Mouse (Mus musculus) kidney, adult 8-10 months (tissue): ENCODE results near the gene Ntm.

Experiments used
- DNase-seq, 2 experiments: peaks; one replicate each; pipeline ENCODE4 v3.0.0; 2022

Gene Ntm

GRCm38 (mm10) chr9:29451232-29451631 is 511.7 kb downstream of the Ntm start:
- no peak for DNase-seq

- DNase-seq = no peak
These were observed 518.9 kb downstream of the Ntm start for GRCm38 (mm10) chr9:29444001-29444400.

DNA sequence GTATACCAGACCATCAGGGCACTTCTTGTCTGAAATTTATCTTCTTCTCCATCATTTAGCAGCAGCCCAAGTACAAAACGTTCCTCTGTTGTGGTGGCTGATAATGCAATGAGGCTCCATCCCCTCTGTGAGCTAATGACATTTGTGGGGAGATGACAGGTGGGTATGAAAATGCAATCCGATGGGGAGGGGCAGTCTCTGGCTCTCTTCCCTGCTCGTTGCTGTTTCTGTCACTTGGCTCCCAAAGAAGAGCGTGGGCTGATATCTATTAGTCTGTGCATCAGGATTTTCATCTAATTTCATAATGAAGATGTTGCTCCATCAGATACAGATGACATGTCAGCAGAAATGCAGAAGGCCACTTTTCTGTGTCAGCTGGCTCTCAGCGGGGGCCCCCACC is 523.5 kb downstream of the Ntm start:
- DNase-seq = no peak

DNA sequence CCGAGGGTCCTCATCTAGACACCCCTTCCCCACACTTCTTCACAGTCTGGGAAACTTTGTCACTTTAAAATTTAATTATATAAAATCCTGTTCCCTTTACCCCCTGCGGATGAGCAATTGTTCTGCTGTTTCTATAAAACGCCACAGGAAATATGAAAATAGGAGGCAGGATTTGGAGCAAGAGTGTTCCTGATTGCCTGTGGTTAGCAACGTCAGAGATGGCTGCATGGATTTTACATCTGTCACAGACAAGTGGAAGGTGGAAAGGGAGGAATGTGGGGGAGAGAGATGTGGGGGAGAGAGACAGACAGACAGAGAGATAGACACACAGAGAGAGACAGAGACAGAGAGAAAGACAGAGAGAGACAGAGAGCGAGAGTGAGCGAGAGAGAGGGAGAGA is 528.3 kb downstream of the Ntm start:
- DNase-seq = no peak

- no peak for DNase-seq
These were observed 529.0 kb downstream of the Ntm start for GRCm38 (mm10) chr9:29433910-29434309.

DNA sequence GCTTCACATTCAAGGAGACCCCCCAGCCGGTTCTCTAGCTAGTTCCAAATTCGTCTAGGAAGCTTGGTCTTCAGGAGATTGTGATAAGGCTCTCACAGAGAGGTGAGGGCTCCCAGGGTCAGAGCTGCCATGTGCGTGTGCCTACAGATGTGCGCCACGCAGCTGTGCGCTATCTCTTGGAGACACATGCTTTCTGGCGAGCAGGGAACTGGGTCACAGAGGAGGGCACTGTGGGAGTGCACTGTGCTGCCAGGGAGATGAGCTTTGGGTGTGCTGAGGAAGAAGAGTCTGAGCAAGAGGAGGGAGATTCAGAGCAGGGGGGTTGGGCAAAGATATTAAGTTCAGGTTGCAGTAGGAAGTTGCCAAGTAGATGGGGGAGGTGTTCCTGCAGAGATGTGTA is 529.8 kb downstream of the Ntm start:
- DNase-seq = no peak

- no peak for DNase-seq
These were observed 531.4 kb downstream of the Ntm start for GRCm38 (mm10) chr9:29431590-29431989.

GRCm38 (mm10) chr9:29430189-29430588 is 532.8 kb downstream of the Ntm start:
- DNase-seq = no peak

- DNase-seq = peak in 1 of 2 experiments; percentile 5
These were observed 534.6 kb downstream of the Ntm start for GRCm38 (mm10) chr9:29428322-29428721.

GRCm38 (mm10) chr9:29426261-29426660 is 536.7 kb downstream of the Ntm start:
- DNase-seq = no peak

GRCm38 (mm10) chr9:29415578-29415977 is 547.4 kb downstream of the Ntm start:
- DNase-seq = no peak

GRCm38 (mm10) chr9:29413126-29413525 is 549.8 kb downstream of the Ntm start:
- DNase-seq = no peak

DNA sequence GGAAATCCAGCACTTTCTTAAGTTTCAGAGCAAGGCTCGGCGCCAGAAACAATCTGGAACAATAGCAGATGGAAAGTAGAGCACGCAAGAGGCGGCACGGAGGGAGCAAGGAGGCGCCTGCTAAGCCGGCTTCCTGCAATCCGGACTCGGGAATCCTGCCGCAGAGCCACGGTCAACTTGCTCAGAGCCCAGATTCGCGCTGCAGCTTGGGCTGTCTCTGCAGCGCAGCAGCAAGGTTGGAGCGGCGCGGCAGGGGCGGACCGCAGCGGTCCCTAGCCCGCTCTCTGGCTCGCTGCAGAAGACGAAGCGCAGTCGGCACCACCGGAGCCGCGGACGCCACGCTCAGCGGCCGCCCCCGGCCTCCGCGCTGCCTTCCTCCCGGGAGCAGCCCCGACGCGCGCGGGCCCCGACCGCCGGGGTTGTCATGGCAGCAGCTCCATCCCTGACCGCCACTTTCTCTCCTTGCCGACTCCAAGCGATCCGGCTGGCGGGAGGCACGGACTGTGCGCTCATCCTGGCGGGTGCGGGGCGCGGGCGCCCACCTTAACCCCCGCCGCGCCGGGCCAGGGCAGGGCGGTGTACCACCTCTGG is 550.7 kb downstream of the Ntm start:
- DNase-seq = no peak

DNA sequence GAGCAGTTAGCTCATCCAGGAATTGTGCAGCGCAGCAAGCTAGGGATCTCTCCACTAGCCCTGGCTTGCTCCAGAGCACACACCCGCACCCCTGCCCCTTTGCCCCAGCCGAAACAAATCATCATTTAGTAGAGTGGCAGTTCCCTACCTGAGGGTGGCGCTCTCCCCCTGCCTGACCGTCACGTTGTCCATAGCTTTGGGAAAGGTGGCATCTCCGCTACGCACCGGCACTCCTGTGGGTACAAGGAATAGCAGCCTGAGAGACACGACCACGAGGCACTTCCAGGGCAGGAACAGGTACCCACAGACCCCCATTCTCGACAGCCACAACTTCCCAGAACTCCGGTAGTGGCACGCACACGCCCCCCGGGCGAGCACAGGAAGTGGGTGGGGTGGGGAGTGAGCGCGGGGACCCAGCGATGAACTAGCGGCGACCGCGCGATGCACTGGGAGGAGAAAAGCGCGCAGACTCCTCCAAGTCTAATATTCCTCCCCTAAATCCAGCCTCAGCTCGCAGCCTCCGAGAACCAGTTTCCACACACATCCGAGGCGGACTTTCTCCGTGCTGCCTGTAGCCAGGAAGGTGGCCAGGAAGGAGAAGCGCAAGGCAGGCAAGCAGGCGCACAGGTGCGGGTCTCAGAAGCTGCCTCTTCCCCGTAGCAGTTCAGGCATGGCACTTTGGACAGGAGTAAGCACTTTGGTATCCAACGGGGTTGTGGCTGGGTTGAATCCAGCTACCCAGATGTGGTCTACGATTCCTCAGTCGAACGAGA is 551.3 kb downstream of the Ntm start:
- DNase-seq = peak in 1 of 2 experiments; percentile 2

DNA sequence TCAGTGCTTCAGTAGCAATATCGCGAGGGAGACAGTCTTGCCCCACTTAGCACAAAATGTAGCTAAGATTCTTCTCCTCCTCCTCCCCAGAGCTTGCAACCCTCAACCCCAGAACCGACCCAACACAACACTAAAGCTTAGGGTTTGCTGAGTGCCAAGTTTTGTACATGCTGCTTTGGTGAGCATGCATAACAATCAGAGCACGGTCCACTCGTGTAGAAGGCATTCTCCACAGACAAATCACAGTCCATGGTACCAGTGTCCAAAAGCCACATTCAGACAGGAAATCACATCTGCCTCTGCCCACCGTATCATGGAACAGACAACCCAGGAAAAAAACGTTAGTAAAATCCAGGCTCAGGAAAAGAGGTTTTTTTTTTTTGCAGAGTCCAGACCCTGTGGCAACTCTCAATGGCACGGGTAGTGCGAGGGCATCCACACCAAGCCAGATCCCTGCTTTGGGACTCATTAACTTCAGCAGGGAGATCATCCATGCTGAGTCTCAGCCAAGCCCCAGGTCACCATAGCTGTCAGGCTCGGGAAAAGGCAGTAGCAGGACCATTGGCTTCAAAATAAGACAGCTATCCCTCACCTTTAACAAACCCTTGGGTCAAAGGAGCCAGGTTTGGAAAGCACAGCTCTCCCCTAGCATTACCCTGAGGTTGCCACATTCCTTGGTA is 552.1 kb downstream of the Ntm start:
- no peak for DNase-seq

DNA sequence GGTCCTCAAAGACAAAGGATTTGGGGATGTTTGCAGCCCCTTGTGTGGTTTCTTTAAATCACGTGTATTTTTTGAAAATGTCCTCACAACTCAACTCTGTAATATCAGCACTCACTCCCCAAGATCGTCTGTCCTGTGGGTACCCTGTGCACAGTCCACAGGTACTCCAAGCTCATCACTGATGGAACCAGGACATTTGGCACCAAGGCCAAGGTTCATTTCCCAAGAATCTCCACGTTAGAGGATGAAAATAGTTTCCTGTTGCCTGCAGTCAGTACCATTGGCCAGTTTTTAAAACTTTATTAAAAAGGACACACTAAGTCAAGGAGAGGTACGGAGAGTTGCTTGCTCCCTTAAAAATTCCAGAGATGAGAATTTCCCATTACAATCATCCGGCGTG is 552.7 kb downstream of the Ntm start:
- DNase-seq = no peak

- DNase-seq = peak in 1 of 2 experiments; percentile 53
These were observed 553.6 kb downstream of the Ntm start for GRCm38 (mm10) chr9:29409216-29409907.

- peak; percentile 4 to 43 for DNase-seq
These were observed 555.0 kb downstream of the Ntm start for GRCm38 (mm10) chr9:29407954-29408353.

- no peak for DNase-seq
These were observed 556.0 kb downstream of the Ntm start for GRCm38 (mm10) chr9:29406973-29407372.

- no peak for DNase-seq
These were observed 556.9 kb downstream of the Ntm start for GRCm38 (mm10) chr9:29406046-29406445.

DNA sequence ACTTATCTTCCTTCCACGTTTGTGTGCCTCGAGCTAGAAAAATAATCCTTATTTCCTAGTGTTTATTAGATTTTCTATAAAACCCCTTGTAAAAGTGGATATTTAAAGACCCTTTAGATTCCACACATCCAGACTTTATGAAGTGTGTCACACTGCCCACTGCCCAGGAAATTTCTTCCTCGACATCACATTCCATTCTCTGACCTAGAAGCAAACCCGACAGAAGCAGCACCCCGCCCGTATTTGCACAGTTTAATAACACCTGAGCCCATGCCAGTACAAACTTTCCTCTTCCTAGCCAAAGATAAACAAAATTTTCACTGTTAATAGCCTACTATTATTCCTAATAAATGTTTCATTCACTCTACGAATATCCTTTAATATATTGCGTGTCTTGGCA is 562.8 kb downstream of the Ntm start:
- no peak for DNase-seq

DNA sequence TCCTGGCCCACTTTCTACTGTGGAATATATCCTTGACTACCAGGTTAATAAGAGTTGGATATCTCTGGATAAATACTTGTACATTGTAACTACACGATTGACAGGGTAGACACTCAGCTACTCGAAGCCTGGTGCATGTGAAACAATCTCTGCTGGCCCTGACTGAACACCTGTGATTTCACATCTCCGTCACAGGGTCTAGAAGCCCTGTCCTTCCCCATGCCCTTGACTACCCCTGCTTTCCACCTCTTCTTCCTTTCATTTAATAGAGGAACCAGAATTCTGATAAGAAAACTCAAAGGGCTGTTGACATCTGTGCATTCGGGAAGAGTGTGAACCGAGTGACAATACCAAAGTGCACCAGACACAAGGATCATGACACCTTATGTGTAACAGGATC is 566.8 kb downstream of the Ntm start:
- DNase-seq = no peak

DNA sequence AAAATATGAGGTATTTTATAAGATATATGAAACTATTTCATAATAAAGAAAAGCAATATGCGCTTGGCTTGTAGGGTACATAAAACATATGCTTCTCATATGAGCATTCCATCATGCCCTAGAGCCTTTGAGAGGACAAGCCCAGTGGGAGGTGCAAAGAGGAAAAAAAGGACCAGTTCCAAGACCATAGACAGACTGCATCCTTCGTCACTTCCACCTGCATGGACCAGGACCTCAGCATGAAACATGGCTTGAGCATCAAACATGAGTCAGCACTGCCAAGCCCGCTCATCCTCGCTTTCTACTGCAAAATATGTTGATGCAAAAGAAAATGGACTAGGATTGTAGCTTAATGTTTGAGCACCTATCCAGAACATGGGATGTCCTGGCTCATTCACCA is 569.8 kb downstream of the Ntm start:
- no peak for DNase-seq
